Mouse (Mus musculus) small intestine, adult 2 months (tissue): ENCODE results near the gene Trpv4.

ENCODE experiments used
- CTCF ChIP-seq: fragments of 200-500 bp; IDR thresholded peaks from 2 replicates; pipeline ENCODE4 v1.5.1; 2012; ENCODE audit warnings: low read depth, mild to moderate bottlenecking, control low read depth, inconsistent platforms, low read length, moderate library complexity, mixed read lengths; ENCODE audit not compliant: insufficient replicate concordance, insufficient read length; ENCODE audit errors: extremely low read depth
- POLR2A ChIP-seq: fragments of 200-500 bp; IDR thresholded peaks from 2 replicates; pipeline ENCODE4 v1.6.1; 2012; ENCODE audit warnings: low read depth, mild to moderate bottlenecking, control low read depth, inconsistent platforms, low read length, moderate library complexity

GRCm38 (mm10) chr5:114636091-114636490, 22.1 kb downstream of the Trpv4 start:
- TF ChIP-seq CTCF (no peak), POLR2A (no peak)
